Mouse (Mus musculus) midbrain, embryonic 15.5 days (tissue): ENCODE results near the gene P2rx7. TPM values are rescaled to one million over a fixed set of nuclear protein-coding genes. Genes with fewer than 3 reads are reported as not detected.

Experiments used
- ATAC-seq: fragments of 200-750 bp; cut with Nextera tagmentation; replicated peaks from 2 replicates; pipeline ENCODE4 v1.8.0; 2017; ENCODE audit warnings: moderate TSS enrichment
- H3K27ac ChIP-seq: fragments of 300-500 bp; sonication (generic); 2 replicates; pipeline ENCODE4 v1.5.1; 2015; ENCODE audit warnings: mild to moderate bottlenecking, inconsistent platforms
- H3K27me3 ChIP-seq: fragments of 300-500 bp; sonication (generic); replicated peaks from 2 replicates; pipeline ENCODE4 v1.6.1; 2015; ENCODE audit warnings: inconsistent platforms
- H3K36me3 ChIP-seq: fragments of 300-500 bp; sonication (generic); replicated peaks from 2 replicates; pipeline ENCODE4 v1.6.1; 2015; ENCODE audit warnings: inconsistent platforms
- H3K4me1 ChIP-seq: fragments of 300-500 bp; sonication (generic); 2 replicates; pipeline ENCODE4 v1.6.1; 2015; ENCODE audit warnings: inconsistent platforms
- H3K4me2 ChIP-seq: fragments of 300-500 bp; sonication (generic); 2 replicates; pipeline ENCODE4 v1.6.1; 2015; ENCODE audit warnings: inconsistent platforms, mild to moderate bottlenecking, moderate library complexity
- H3K4me3 ChIP-seq: fragments of 300-500 bp; sonication (generic); 2 replicates; pipeline ENCODE4 v1.5.1; 2015; ENCODE audit warnings: mild to moderate bottlenecking, inconsistent platforms
- H3K9ac ChIP-seq: fragments of 300-500 bp; sonication (generic); 2 replicates; pipeline ENCODE4 v1.6.1; 2015; ENCODE audit warnings: mild to moderate bottlenecking, inconsistent platforms
- H3K9me3 ChIP-seq: fragments of 300-500 bp; sonication (generic); 2 replicates; pipeline ENCODE4 v1.6.1; 2016; ENCODE audit warnings: inconsistent platforms
- WGBS: fragments of 180-500 bp; shearing (Covaris S2); methylation state at CpG from one replicate; pipeline ENCODE4 v1.1.7; 2015; ENCODE audit warnings: mixed read lengths; 5-methylcytosine and 5-hydroxymethylcytosine counted together
- polyA plus RNA-seq: library from polyadenylated mRNA; unstranded; fragments of >200 nt; fragmentation: Nextera tagmentation; extraction: Ambion mirVana; gene quantifications from 2 replicates; pipeline ENCODE4 v1.2.1, GENCODE M21; 2015

P2rx7 gene
- polyA plus RNA-seq, 1 experiment from 2014 or later = 2.9 TPM

- Histone ChIP-seq H3K9me3 (no peaks in the 10 kb centered on the region), H3K4me2 (no peak overlapping the region), H3K4me1 (no peaks in the 10 kb centered on the region), H3K27ac (no peak overlapping the region), H3K4me3 (no peak overlapping the region), H3K9ac (no peak overlapping the region), H3K27me3 (no peaks in the 10 kb centered on the region), H3K36me3 (no peaks in the 10 kb centered on the region)
- 95% methylated on average over 8 of the region's 8 CpGs for WGBS
- ATAC-seq = no peak
Measured at GRCm38 (mm10) chr5:122719168-122719567, 75.5 kb downstream of the P2rx7 start.

DNA sequence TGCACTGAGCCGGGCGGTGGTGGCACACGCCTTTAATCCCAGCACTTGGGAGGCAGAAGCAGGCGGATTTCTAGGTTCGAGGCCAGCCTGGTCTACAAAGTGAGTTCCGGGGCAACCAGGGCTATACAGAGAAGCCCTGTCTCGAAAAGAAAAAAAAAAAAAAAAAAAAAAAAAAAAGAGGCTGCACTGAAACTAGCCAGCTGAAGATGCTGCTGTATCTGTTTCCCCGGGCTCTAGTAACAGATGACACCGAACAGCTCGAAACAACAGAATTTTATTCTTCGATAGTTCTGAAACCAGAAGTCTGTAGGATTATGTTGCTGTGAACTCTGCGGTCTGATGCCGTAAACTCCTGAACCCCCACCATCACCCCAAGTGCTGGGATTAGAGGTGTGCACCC, 81.7 kb downstream of the P2rx7 start:
- WGBS = 90% methylated on average over 13 of the region's 13 CpGs

DNA sequence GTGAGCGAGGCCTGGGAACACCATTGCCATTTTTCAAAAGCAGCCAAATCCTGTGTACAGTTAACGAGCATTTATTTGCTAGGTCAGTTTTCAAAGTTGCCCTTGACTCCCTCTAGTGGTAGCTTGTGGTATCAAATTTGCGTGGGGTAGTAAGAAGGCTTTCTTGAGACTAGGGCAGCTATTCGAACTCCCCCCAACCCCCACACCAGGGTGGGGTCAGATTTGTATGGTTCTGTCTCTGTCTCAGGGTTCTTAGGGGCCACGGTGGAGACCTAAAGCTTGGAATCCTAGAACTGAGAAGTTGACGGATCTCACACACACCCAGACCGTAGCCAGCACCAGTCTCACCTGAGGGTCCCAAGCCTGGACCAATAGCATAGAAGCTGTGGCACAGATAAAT, 82.4 kb downstream of the P2rx7 start:
- no peak overlapping the region for H3K27ac ChIP-seq
- no peak overlapping the region for H3K4me2 ChIP-seq
- H3K4me1 ChIP-seq = peaks cover 6% of the 10 kb centered on the region
- 20% methylated on average over 7 of the region's 7 CpGs for WGBS
- H3K27me3 ChIP-seq = no peaks in the 10 kb centered on the region
- H3K36me3 ChIP-seq = no peaks in the 10 kb centered on the region
- H3K4me3 ChIP-seq = no peak overlapping the region
- H3K9ac ChIP-seq = no peak overlapping the region
- H3K9me3 ChIP-seq = no peaks in the 10 kb centered on the region
- peak; percentile 56 for ATAC-seq

More for the DNA sequence above, 81.7 kb downstream of the P2rx7 start:
- Histone ChIP-seq H3K4me3 (no peak overlapping the region), H3K27me3 (no peaks in the 10 kb centered on the region), H3K27ac (no peak overlapping the region), H3K9ac (no peak overlapping the region), H3K4me1 (peaks cover 6% of the 10 kb centered on the region), H3K4me2 (no peak overlapping the region), H3K9me3 (no peaks in the 10 kb centered on the region), H3K36me3 (no peaks in the 10 kb centered on the region)
- ATAC-seq = no peak

DNA sequence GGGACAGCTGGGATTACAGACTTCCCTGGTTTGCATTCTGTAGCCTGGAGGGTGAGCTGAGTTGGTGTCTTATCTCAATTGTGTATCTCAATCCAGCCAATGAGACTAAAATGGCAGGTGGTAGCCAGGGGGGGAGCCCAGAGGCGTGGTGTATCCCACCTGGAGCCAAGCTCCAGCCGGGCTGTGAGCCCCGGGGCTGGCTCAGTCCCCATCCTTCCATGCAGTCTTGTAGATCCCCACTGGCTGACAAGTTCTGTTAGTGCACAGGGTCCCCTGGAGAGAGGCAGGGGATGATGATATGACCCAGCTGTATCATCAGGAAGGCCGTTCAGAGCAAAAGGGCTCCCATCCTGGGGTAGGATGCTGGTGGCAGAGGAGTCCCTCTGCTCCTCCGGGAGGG, 82.9 kb downstream of the P2rx7 start:
- no peak overlapping the region for H3K9ac ChIP-seq
- 0 out of 2 replicates have a peak, but pooled peaks have one; percentile 6 for ATAC-seq
- peaks cover 6% of the 10 kb centered on the region for H3K4me1 ChIP-seq
- H3K36me3 ChIP-seq = no peaks in the 10 kb centered on the region
- H3K4me2 ChIP-seq = no peak overlapping the region
- no peaks in the 10 kb centered on the region for H3K9me3 ChIP-seq
- H3K4me3 ChIP-seq = no peak overlapping the region
- H3K27ac ChIP-seq = no peak overlapping the region
- WGBS = 74% methylated on average over 5 of the region's 5 CpGs
- no peaks in the 10 kb centered on the region for H3K27me3 ChIP-seq

GRCm38 (mm10) chr5:122727096-122727495, 83.4 kb downstream of the P2rx7 start:
- Histone ChIP-seq H3K4me1 (peaks cover 6% of the 10 kb centered on the region), H3K9me3 (no peaks in the 10 kb centered on the region), H3K4me3 (no peak overlapping the region), H3K9ac (no peak overlapping the region), H3K27ac (no peak overlapping the region), H3K4me2 (no peak overlapping the region), H3K27me3 (no peaks in the 10 kb centered on the region), H3K36me3 (no peaks in the 10 kb centered on the region)
- WGBS = 96% methylated on average over 7 of the region's 7 CpGs
- ATAC-seq = no peak

GRCm38 (mm10) chr5:122730776-122731175, 87.1 kb downstream of the P2rx7 start:
- Histone ChIP-seq H3K4me2 (no peak overlapping the region), H3K9ac (no peak overlapping the region), H3K4me3 (no peak overlapping the region), H3K27ac (no peak overlapping the region), H3K36me3 (no peaks in the 10 kb centered on the region), H3K27me3 (no peaks in the 10 kb centered on the region), H3K4me1 (peaks cover 4% of the 10 kb centered on the region), H3K9me3 (no peaks in the 10 kb centered on the region)
- WGBS = 88% methylated on average over 10 of the region's 10 CpGs
- no peak for ATAC-seq

DNA sequence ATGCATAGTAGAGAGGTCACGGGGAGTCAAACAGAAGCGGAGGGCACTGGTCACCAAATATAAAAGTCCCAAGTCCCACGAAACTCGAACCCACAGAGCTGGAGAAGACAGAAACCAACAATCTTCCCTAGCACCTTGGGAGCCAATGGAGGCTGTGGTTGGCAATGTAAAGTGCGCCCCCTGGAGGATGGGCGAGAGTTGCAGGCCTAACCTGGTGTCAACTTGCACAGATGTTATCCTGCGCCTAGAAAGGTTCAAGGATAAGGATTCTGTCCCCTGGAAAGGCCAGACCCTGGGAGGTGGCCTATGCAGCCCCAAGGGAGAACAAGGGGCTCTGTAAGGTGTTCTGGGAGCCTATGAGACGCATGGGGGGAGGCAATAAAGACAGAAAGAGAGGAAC, 87.6 kb downstream of the P2rx7 start:
- Histone ChIP-seq H3K36me3 (no peaks in the 10 kb centered on the region), H3K4me1 (no peaks in the 10 kb centered on the region; the same call in 1 of the 2 replicates), H3K4me2 (no peak overlapping the region), H3K9ac (no peak overlapping the region), H3K4me3 (no peak overlapping the region), H3K27ac (no peak overlapping the region), H3K27me3 (no peaks in the 10 kb centered on the region), H3K9me3 (no peaks in the 10 kb centered on the region)
- ATAC-seq = no peak
- WGBS = 67% methylated on average over 8 of the region's 8 CpGs

GRCm38 (mm10) chr5:122731991-122732673, 88.4 kb downstream of the P2rx7 start:
- Histone ChIP-seq H3K4me2 (no peak overlapping the region), H3K4me1 (no peaks in the 10 kb centered on the region), H3K9ac (no peak overlapping the region), H3K4me3 (no peak overlapping the region), H3K27me3 (no peaks in the 10 kb centered on the region), H3K36me3 (no peaks in the 10 kb centered on the region), H3K9me3 (no peaks in the 10 kb centered on the region), H3K27ac (no peak overlapping the region)
- ATAC-seq = no peak
- 68% methylated on average over 15 of the region's 15 CpGs for WGBS

GRCm38 (mm10) chr5:122733881-122734280, 90.2 kb downstream of the P2rx7 start:
- Histone ChIP-seq H3K9me3 (no peaks in the 10 kb centered on the region), H3K36me3 (no peaks in the 10 kb centered on the region), H3K4me1 (no peaks in the 10 kb centered on the region), H3K4me2 (no peak overlapping the region), H3K27me3 (no peaks in the 10 kb centered on the region), H3K27ac (no peak overlapping the region), H3K9ac (no peak overlapping the region), H3K4me3 (no peak overlapping the region)
- 57% methylated on average over 17 of the region's 17 CpGs for WGBS
- ATAC-seq = no peak

DNA sequence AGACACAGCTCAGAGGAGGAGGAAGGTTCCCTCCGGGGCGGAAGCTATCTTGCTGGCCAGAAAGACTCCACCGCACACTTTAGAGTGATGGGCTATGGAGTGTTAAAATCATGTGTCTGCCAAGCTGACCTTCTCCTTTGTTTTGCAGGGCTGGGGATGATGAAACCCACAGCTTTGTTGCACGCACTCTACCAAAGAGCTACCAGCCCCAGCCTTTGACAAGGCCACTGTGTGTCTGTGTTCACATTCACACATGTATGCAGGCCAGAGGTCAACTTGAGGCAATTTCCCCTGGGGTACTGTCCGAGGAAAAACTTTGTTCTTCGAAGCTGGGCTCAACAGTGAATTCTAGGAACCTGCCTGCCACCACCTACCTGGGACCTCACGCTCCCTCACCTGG, 92.1 kb downstream of the P2rx7 start:
- Histone ChIP-seq H3K27me3 (no peaks in the 10 kb centered on the region), H3K9ac (no peak overlapping the region), H3K9me3 (no peaks in the 10 kb centered on the region), H3K36me3 (no peaks in the 10 kb centered on the region), H3K4me3 (no peak overlapping the region), H3K27ac (no peak overlapping the region), H3K4me1 (no peaks in the 10 kb centered on the region), H3K4me2 (no peak overlapping the region)
- WGBS = 91% methylated on average over 7 of the region's 7 CpGs
- no peak for ATAC-seq

- H3K9ac ChIP-seq = no peak overlapping the region
- WGBS = 95% methylated on average over 15 of the region's 15 CpGs
- H3K4me2 ChIP-seq = no peak overlapping the region
Measured at GRCm38 (mm10) chr5:122736761-122737160, 93.0 kb downstream of the P2rx7 start.

More at GRCm38 (mm10) chr5:122736761-122737160, 93.0 kb downstream of the P2rx7 start:
- Histone ChIP-seq H3K4me3 (no peak overlapping the region), H3K36me3 (peaks cover 2% of the 10 kb centered on the region), H3K4me1 (no peaks in the 10 kb centered on the region), H3K27me3 (no peaks in the 10 kb centered on the region), H3K9me3 (no peaks in the 10 kb centered on the region), H3K27ac (no peak overlapping the region)
- no peak for ATAC-seq
